Mouse (Mus musculus): Measurements from ENCODE around the gene Ctdnep1. TPM values are rescaled to one million over a fixed set of nuclear protein-coding genes. Genes with fewer than 3 reads are reported as not detected.

Ctdnep1 gene
- polyA plus RNA-seq, 1 experiment: 110 TPM

GRCm38 (mm10) chr11:70023481-70024150 is 42.7 kb downstream of the Ctdnep1 start:
- DNase-seq (ENCODE audit: low read depth): peak; percentile 87
- no peak for TF ChIP-seq POLR2A (IDR thresholded peaks at IDR 0.05; ENCODE audit: borderline replicate concordance, extremely low read depth, insufficient read depth, insufficient read length, poor library complexity, severe bottlenecking)
- TF ChIP-seq CTCF (IDR thresholded peaks at IDR 0.05; ENCODE audit: borderline replicate concordance, extremely low read depth, insufficient read depth, insufficient read length): no peak

GRCm38 (mm10) chr11:70024151-70024514 is 43.2 kb downstream of the Ctdnep1 start:
- no peak for DNase-seq (ENCODE audit: low read depth)
- no peak for TF ChIP-seq POLR2A (IDR thresholded peaks at IDR 0.05; ENCODE audit: borderline replicate concordance, extremely low read depth, insufficient read depth, insufficient read length, poor library complexity, severe bottlenecking)
- no peak for TF ChIP-seq CTCF (IDR thresholded peaks at IDR 0.05; ENCODE audit: borderline replicate concordance, extremely low read depth, insufficient read depth, insufficient read length)

GRCm38 (mm10) chr11:70026689-70027088 is 45.7 kb downstream of the Ctdnep1 start:
- no peak for TF ChIP-seq POLR2A (IDR thresholded peaks at IDR 0.05; ENCODE audit: borderline replicate concordance, extremely low read depth, insufficient read depth, insufficient read length, poor library complexity, severe bottlenecking)
- no peak for TF ChIP-seq CTCF (IDR thresholded peaks at IDR 0.05; ENCODE audit: borderline replicate concordance, extremely low read depth, insufficient read depth, insufficient read length)
- peak; percentile 73 for DNase-seq (ENCODE audit: low read depth)

- TF ChIP-seq CTCF (IDR thresholded peaks at IDR 0.05; ENCODE audit: borderline replicate concordance, extremely low read depth, insufficient read depth, insufficient read length) (no peak), POLR2A (IDR thresholded peaks at IDR 0.05; ENCODE audit: borderline replicate concordance, extremely low read depth, insufficient read depth, insufficient read length, poor library complexity, severe bottlenecking) (no peak)
- no peak for DNase-seq (ENCODE audit: low read depth)
Measured at GRCm38 (mm10) chr11:70027397-70027796, 46.4 kb downstream of the Ctdnep1 start.

- DNase-seq (ENCODE audit: low read depth): no peak
- no peak for TF ChIP-seq CTCF (IDR thresholded peaks at IDR 0.05; ENCODE audit: borderline replicate concordance, extremely low read depth, insufficient read depth, insufficient read length)
- TF ChIP-seq POLR2A (IDR thresholded peaks at IDR 0.05; ENCODE audit: borderline replicate concordance, extremely low read depth, insufficient read depth, insufficient read length, poor library complexity, severe bottlenecking): no peak
Measured at GRCm38 (mm10) chr11:70028401-70029129, 47.6 kb downstream of the Ctdnep1 start.

GRCm38 (mm10) chr11:70029130-70029801 is 48.3 kb downstream of the Ctdnep1 start:
- peak; percentile 99 for DNase-seq (ENCODE audit: low read depth)
- no peak for TF ChIP-seq CTCF (IDR thresholded peaks at IDR 0.05; ENCODE audit: borderline replicate concordance, extremely low read depth, insufficient read depth, insufficient read length)
- no peak for TF ChIP-seq POLR2A (IDR thresholded peaks at IDR 0.05; ENCODE audit: borderline replicate concordance, extremely low read depth, insufficient read depth, insufficient read length, poor library complexity, severe bottlenecking)

- TF ChIP-seq CTCF (IDR thresholded peaks at IDR 0.05; ENCODE audit: borderline replicate concordance, extremely low read depth, insufficient read depth, insufficient read length) (no peak), POLR2A (IDR thresholded peaks at IDR 0.05; ENCODE audit: borderline replicate concordance, extremely low read depth, insufficient read depth, insufficient read length, poor library complexity, severe bottlenecking) (no peak)
- no peak for DNase-seq (ENCODE audit: low read depth)
Measured at GRCm38 (mm10) chr11:70029829-70030550, 49.0 kb downstream of the Ctdnep1 start.

- TF ChIP-seq POLR2A (IDR thresholded peaks at IDR 0.05; ENCODE audit: borderline replicate concordance, extremely low read depth, insufficient read depth, insufficient read length, poor library complexity, severe bottlenecking) (no peak), CTCF (IDR thresholded peaks at IDR 0.05; ENCODE audit: borderline replicate concordance, extremely low read depth, insufficient read depth, insufficient read length) (no peak)
- DNase-seq (ENCODE audit: low read depth): no peak
Measured at GRCm38 (mm10) chr11:70030651-70031320, 49.8 kb downstream of the Ctdnep1 start.

- no peak for DNase-seq (ENCODE audit: low read depth)
- TF ChIP-seq POLR2A (IDR thresholded peaks at IDR 0.05; ENCODE audit: borderline replicate concordance, extremely low read depth, insufficient read depth, insufficient read length, poor library complexity, severe bottlenecking) (no peak), CTCF (IDR thresholded peaks at IDR 0.05; ENCODE audit: borderline replicate concordance, extremely low read depth, insufficient read depth, insufficient read length) (no peak)
Measured at GRCm38 (mm10) chr11:70031321-70031670, 50.3 kb downstream of the Ctdnep1 start.

- no peak for DNase-seq (ENCODE audit: low read depth)
- TF ChIP-seq CTCF (IDR thresholded peaks at IDR 0.05; ENCODE audit: borderline replicate concordance, extremely low read depth, insufficient read depth, insufficient read length): no peak
- TF ChIP-seq POLR2A (IDR thresholded peaks at IDR 0.05; ENCODE audit: borderline replicate concordance, extremely low read depth, insufficient read depth, insufficient read length, poor library complexity, severe bottlenecking): no peak
Measured at GRCm38 (mm10) chr11:70038174-70038573, 57.2 kb downstream of the Ctdnep1 start.
